Mouse (Mus musculus): Measurements from ENCODE around the gene Rbm38.

DNA sequence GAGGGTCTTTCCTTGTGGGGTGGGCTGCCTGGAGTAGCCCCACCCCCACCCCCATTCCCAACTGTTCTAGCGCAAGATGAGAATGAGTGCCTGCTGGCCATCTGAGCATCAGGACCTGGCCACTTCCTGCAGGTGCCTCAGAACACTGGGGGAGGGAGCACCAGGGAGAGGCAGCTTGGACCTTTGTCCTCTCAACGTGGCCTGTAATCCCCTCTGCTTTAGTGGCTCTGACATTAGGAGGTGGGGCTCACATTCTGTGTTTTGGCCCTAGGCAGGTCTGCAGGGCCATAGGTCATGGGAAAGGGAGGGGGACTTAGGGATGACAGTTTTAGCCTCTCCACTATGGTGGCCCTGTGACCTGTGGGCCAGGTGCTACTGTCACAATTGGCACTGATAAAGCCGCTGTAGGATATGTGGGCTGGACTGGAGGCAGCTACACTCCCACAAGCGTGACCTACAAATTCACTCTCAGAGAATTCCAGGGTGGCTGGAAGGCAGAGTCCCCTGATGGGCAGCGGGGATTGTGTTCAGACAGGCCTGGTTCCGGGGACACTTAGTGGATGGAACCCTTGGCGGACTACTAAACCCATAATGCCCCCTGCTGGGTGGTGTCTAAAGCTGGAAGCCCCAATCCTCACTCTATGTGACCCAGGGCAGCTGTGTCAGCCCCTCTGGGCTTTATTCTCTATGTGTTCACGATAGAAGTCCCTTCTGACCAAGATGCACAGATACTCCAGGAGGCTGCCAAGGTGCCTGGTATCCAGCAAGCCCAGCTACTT, 30.5 kb downstream of the Rbm38 start:
- TF ChIP-seq POLR2A (IDR thresholded peaks at IDR 0.05; ENCODE audit: low read depth, low read length) (no peak), CTCF (IDR thresholded peaks at IDR 0.05; ENCODE audit: extremely low read depth, insufficient read length, insufficient replicate concordance, low read depth, low read length) (no peak)
